Mouse (Mus musculus): ENCODE data around the gene Rps26.

- no peak for TF ChIP-seq CTCF (IDR thresholded peaks at IDR 0.05; ENCODE audit: insufficient read depth, low read length)
- TF ChIP-seq POLR2A (IDR thresholded peaks at IDR 0.05; ENCODE audit: borderline replicate concordance, extremely low read depth, low read depth, low read length), result no peak
Observed at GRCm38 (mm10) chr10:128602470-128603128, 23.9 kb downstream of the Rps26 start.

Measured in lung, adult 2 months (tissue).